Mouse (Mus musculus) ES-E14 (cell line): ENCODE data around the gene Sh3d21. TPM values are rescaled to one million over a fixed set of nuclear protein-coding genes. Genes with fewer than 3 reads are reported as not detected.
A peak's percentile ranks its signal among the peaks of the same experiment; 100 is the strongest.
"Not testable (repeated sequence)": the region's sequence is repeated elsewhere in the genome, so short reads cannot be mapped to it uniquely, and the experiment has no call there.

Experiments
- DNase-seq: peaks from one replicate; pipeline ENCODE4 v3.0.0-alpha.2; 2013; ENCODE audit warnings: low read depth, low spot score
- H3K27ac ChIP-seq: 2 replicates; pipeline ENCODE4 v1.5.1; 2012; ENCODE audit warnings: low read depth, mild to moderate bottlenecking, low read length, moderate library complexity, mixed read lengths; ENCODE audit not compliant: poor library complexity, insufficient read depth, severe bottlenecking
- H3K36me3 ChIP-seq: 2 replicates; pipeline ENCODE4 v1.6.1; 2012; ENCODE audit warnings: mild to moderate bottlenecking, low read length, moderate library complexity, mixed read lengths; ENCODE audit not compliant: control insufficient read depth, poor library complexity, insufficient read depth, severe bottlenecking
- H3K4me1 ChIP-seq, 2 experiments: fragments of 150-350 bp in 1 of 2; sonication (generic) in 1 of 2; 2 replicates each; pipeline ENCODE4 v1.6.1; 2012; ENCODE audit warnings: low read length in 2 of 2, mild to moderate bottlenecking in 1 of 2, mixed read lengths in 1 of 2; ENCODE audit not compliant: control insufficient read depth in 2 of 2, insufficient read depth in 2 of 2, poor library complexity in 1 of 2
- H3K4me3 ChIP-seq, 2 experiments: fragments of 150-350 bp in 1 of 2; sonication (generic) in 1 of 2; 2 replicates each; pipeline ENCODE4 v1.5.1; 2012; ENCODE audit warnings: low read length in 2 of 2, low read depth in 1 of 2, mild to moderate bottlenecking in 1 of 2, mixed read lengths in 1 of 2; ENCODE audit not compliant: insufficient read depth in 1 of 2, poor library complexity in 1 of 2, severe bottlenecking in 1 of 2
- H3K9ac ChIP-seq: 2 replicates; pipeline ENCODE4 v1.6.1; 2012; ENCODE audit warnings: low read depth, mild to moderate bottlenecking, low read length, mixed read lengths; ENCODE audit not compliant: poor library complexity, insufficient read depth, severe bottlenecking
- H3K9me3 ChIP-seq: fragments of 150-350 bp; sonication (generic); 2 replicates; pipeline ENCODE4 v1.6.1; 2012; ENCODE audit warnings: low read depth, mild to moderate bottlenecking, low read length; ENCODE audit not compliant: control insufficient read depth, insufficient read depth
- CHD2 ChIP-seq: IDR thresholded peaks from 2 replicates; pipeline ENCODE4 v1.6.1; 2014; ENCODE audit warnings: mild to moderate bottlenecking, low read depth, low read length, inconsistent platforms
- HCFC1 ChIP-seq: IDR thresholded peaks from 2 replicates; pipeline ENCODE4 v1.6.1; 2012; ENCODE audit warnings: low read length, inconsistent platforms, borderline replicate concordance; ENCODE audit not compliant: insufficient read depth
- MAFK ChIP-seq: IDR thresholded peaks from 2 replicates; pipeline ENCODE4 v1.6.1; 2014; ENCODE audit warnings: mild to moderate bottlenecking, low read depth, low read length, inconsistent platforms; ENCODE audit not compliant: insufficient read depth
- ZC3H11A ChIP-seq: IDR thresholded peaks from 2 replicates; pipeline ENCODE4 v1.6.1; 2012; ENCODE audit warnings: low read depth, mild to moderate bottlenecking, inconsistent platforms, low read length, borderline replicate concordance
- ZNF384 ChIP-seq: IDR thresholded peaks from 2 replicates; pipeline ENCODE4 v1.6.1; 2012; ENCODE audit warnings: low read depth, low read length, inconsistent platforms
- in situ Hi-C, 2 experiments: fragments of 600-800 bp; cut with MboI; formaldehyde crosslinking; loops; one replicate each; pipeline ENCODE4 v1.15.1; 2025; ENCODE audit warnings: low sequenced_read_pairs in 2 of 2, inconsistent platforms in 1 of 2; ENCODE audit not compliant: unreplicated experiment in 2 of 2
- total RNA-seq: library from RNA; depleted of rRNA; stranded (reverse); fragments of 300-350 nt; gene quantifications from 2 replicates; pipeline ENCODE4 v1.2.3, GENCODE M21; 2012

Gene Sh3d21
- total RNA-seq, 1 experiment, result 2.4 TPM

- Histone ChIP-seq H3K4me3 (no peak overlapping the region), H3K36me3 (peaks cover 10% of the 10 kb centered on the region), H3K27ac (no peak overlapping the region), H3K9me3 (no peaks in the 10 kb centered on the region), H3K9ac (no peak overlapping the region), H3K4me1 (no peaks in the 10 kb centered on the region; a peak in 1 of 4 replicates)
- TF ChIP-seq CHD2 (no peak), HCFC1 (no peak), ZNF384 (no peak), ZC3H11A (no peak), MAFK (no peak)
- DNase-seq, result no peak
- in situ Hi-C loops, result no loop called here
Measured at GRCm38 (mm10) chr4:126190636-126191035, 27.3 kb upstream of the Sh3d21 start.

- Histone ChIP-seq H3K4me1 (peaks cover 0 to 1% of the 10 kb centered on the region in 2 experiments; a peak in 1 of 4 replicates), H3K4me3 (no peak overlapping the region), H3K9me3 (no peaks in the 10 kb centered on the region), H3K36me3 (peaks cover 13% of the 10 kb centered on the region), H3K9ac (no peak overlapping the region), H3K27ac (no peak overlapping the region)
- no peak for DNase-seq
- in situ Hi-C loops, result no loop called here
- TF ChIP-seq ZNF384 (no peak), CHD2 (no peak), MAFK (no peak), HCFC1 (no peak)
Measured at GRCm38 (mm10) chr4:126187096-126187495, 23.8 kb upstream of the Sh3d21 start.

GRCm38 (mm10) chr4:126183034-126183433 lies 19.7 kb upstream of the Sh3d21 start:
- no peaks in the 10 kb centered on the region for H3K9me3 ChIP-seq
- in situ Hi-C loops, result no loop called here
- H3K27ac ChIP-seq, result no peak overlapping the region
- peaks cover 31% of the 10 kb centered on the region for H3K36me3 ChIP-seq
- no peak overlapping the region for H3K9ac ChIP-seq
- DNase-seq, result no peak
- TF ChIP-seq HCFC1, result no peak
- no peak for TF ChIP-seq CHD2
- no peak for TF ChIP-seq ZC3H11A
- TF ChIP-seq ZNF384, result no peak
- TF ChIP-seq MAFK, result no peak
- H3K4me3 ChIP-seq, result no peak overlapping the region
- H3K4me1 ChIP-seq, result peaks cover 2 to 6% of the 10 kb centered on the region in 2 experiments; a peak in 2 of 4 replicates

GRCm38 (mm10) chr4:126181170-126181957 lies 18.1 kb upstream of the Sh3d21 start:
- TF ChIP-seq ZC3H11A (0 out of 2 replicates have a peak, but pooled peaks have one; percentile 5), MAFK (peak; percentile 83), HCFC1 (no peak), CHD2 (no peak), ZNF384 (no peak)
- H3K36me3 ChIP-seq, result peaks cover 45% of the 10 kb centered on the region
- peaks cover 2 to 10% of the 10 kb centered on the region in 2 experiments; a peak in 2 of 4 replicates for H3K4me1 ChIP-seq
- no peak overlapping the region for H3K4me3 ChIP-seq
- H3K9ac ChIP-seq, result no peak overlapping the region; the same call in 1 of the 2 replicates
- H3K27ac ChIP-seq, result no peak overlapping the region
- no peaks in the 10 kb centered on the region for H3K9me3 ChIP-seq
- in situ Hi-C loops, result no loop called here
- peak; percentile 43 for DNase-seq

GRCm38 (mm10) chr4:126175980-126176379 lies 12.7 kb upstream of the Sh3d21 start:
- DNase-seq, H3K9me3 ChIP-seq, in situ Hi-C loops, H3K9ac ChIP-seq, H3K27ac ChIP-seq, H3K4me1 ChIP-seq, H3K4me3 ChIP-seq: not testable (repeated sequence)
- H3K36me3 ChIP-seq, result peaks cover 47% of the 10 kb centered on the region
